Mouse (Mus musculus) liver, embryonic 12.5 days (tissue): ENCODE measurements around the gene Nr1h3. TPM values are rescaled to one million over a fixed set of nuclear protein-coding genes. Genes with fewer than 3 reads are reported as not detected.
A peak's percentile ranks its signal among the peaks of the same experiment; 100 is the strongest.

Experiments
- ATAC-seq: fragments of 200-750 bp; cut with Nextera tagmentation; 2 replicates; pipeline ENCODE4 v1.8.0; 2017; ENCODE audit warnings: moderate number of reproducible peaks, mild to moderate bottlenecking, moderate library complexity
- H3K27ac ChIP-seq: fragments of 300-500 bp; sonication (generic); 2 replicates; pipeline ENCODE4 v1.5.1; 2016; ENCODE audit warnings: mild to moderate bottlenecking
- H3K27me3 ChIP-seq: fragments of 300-500 bp; sonication (generic); replicated peaks from 2 replicates; pipeline ENCODE4 v1.6.1; 2016; ENCODE audit warnings: mild to moderate bottlenecking, moderate library complexity
- H3K36me3 ChIP-seq: fragments of 300-500 bp; sonication (generic); 2 replicates; pipeline ENCODE4 v1.6.1; 2016; ENCODE audit warnings: mild to moderate bottlenecking, moderate library complexity
- H3K4me1 ChIP-seq: fragments of 300-500 bp; sonication (generic); 2 replicates; pipeline ENCODE4 v1.6.1; 2016
- H3K4me2 ChIP-seq: fragments of 300-500 bp; sonication (generic); 2 replicates; pipeline ENCODE4 v1.6.1; 2016; ENCODE audit warnings: mild to moderate bottlenecking, moderate library complexity
- H3K4me3 ChIP-seq: fragments of 300-500 bp; sonication (generic); 2 replicates; pipeline ENCODE4 v1.5.1; 2016; ENCODE audit warnings: mild to moderate bottlenecking, moderate library complexity
- H3K9ac ChIP-seq: fragments of 300-500 bp; sonication (generic); 2 replicates; pipeline ENCODE4 v1.6.1; 2016; ENCODE audit warnings: mild to moderate bottlenecking, moderate library complexity
- H3K9me3 ChIP-seq: fragments of 300-500 bp; sonication (generic); replicated peaks from 2 replicates; pipeline ENCODE4 v1.6.1; 2016; ENCODE audit warnings: mild to moderate bottlenecking, moderate library complexity
- WGBS: fragments of 180-500 bp; shearing (Covaris S2); methylation state at CpG from one replicate; pipeline ENCODE4 v1.1.7; 2016; ENCODE audit not compliant: insufficient replicate concordance; 5-methylcytosine and 5-hydroxymethylcytosine counted together
- polyA plus RNA-seq: library from polyadenylated mRNA; unstranded; fragments of >200 nt; fragmentation: Nextera tagmentation; extraction: Ambion mirVana; gene quantifications from 2 replicates; pipeline ENCODE4 v1.2.1, GENCODE M21; 2016

Nr1h3 gene
- polyA plus RNA-seq, 1 experiment from 2014 or later, result 13.5 TPM

DNA sequence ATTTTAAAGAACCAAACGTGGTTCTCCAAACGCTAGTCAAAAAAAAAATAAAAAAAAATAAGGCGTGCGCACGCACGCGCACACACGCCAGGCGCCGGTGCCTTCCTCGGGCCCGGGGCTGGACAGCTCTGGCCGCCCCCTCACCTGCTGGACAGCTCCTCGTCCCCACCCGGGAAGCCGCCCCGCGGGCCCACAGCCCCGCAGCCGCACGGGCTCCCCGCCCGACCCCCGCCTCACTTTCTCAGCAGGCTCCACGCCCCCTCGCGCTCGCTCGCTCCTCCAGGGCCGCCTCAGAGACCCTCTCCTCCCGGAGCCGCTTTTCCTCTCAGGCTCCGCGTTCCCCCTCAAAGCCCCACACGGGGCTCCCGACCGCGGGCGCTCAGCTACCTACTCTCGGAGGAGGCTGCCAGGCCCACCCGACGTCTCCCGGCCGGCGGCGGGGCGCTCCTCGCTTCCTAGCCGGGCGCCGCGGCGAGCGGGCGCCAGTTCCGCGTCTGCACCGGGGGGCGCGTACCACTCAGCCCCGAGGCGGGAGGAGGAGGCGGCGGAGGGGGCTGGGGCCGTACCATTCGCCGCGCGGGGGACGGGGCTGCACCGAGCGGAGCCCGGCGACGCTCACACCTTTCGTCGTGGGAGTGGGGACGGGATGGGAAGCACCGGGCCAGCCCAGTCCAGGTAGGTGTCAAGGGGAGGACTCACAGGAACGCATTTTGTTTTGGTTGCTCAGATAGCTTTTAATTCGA, 20.1 kb downstream of the Nr1h3 start:
- ATAC-seq, result peak; percentile 91
- Histone ChIP-seq H3K4me2 (peak overlapping the region; percentile 92), H3K27me3 (0 out of 2 replicates have a peak, but pooled peaks cover 3% of the 10 kb centered on the region), H3K27ac (peak overlapping the region; percentile 86), H3K9ac (peak overlapping the region; percentile 90), H3K36me3 (peaks cover 13% of the 10 kb centered on the region), H3K9me3 (no peaks in the 10 kb centered on the region), H3K4me3 (peak overlapping the region; percentile 92), H3K4me1 (peaks cover 33% of the 10 kb centered on the region)
- under 1% methylated on average over 81 of the region's 81 CpGs for WGBS

GRCm38 (mm10) chr2:91182016-91182404, 20.6 kb downstream of the Nr1h3 start:
- Histone ChIP-seq H3K27me3 (no peaks in the 10 kb centered on the region), H3K9ac (peak overlapping the region; percentile 90), H3K4me2 (peak overlapping the region; percentile 92), H3K4me1 (peaks cover 33% of the 10 kb centered on the region), H3K9me3 (no peaks in the 10 kb centered on the region), H3K36me3 (peaks cover 16% of the 10 kb centered on the region), H3K4me3 (peak overlapping the region; percentile 92), H3K27ac (no peak overlapping the region)
- WGBS, result 9% methylated on average over 8 of the region's 8 CpGs
- ATAC-seq, result no peak

DNA sequence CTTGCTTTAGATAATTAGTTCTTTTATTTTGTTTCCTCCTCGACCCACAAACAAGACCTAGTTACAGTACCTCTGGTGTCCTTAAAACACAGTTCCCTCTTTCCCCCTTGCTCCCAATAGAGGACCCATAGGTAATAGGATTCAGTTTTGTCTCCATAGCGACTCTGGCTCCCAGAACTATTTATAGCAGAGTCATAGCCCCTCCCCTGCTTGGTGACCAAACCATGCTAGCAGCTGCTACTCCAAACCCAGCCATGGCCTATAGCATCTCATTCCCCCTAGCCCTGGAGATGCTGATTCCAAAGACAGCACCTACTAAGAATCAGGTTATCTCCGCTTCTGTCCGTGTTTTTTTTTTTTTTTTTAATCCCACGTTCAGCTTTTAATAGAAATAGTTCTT, 21.9 kb downstream of the Nr1h3 start:
- Histone ChIP-seq H3K4me1 (peaks cover 33% of the 10 kb centered on the region), H3K27me3 (no peaks in the 10 kb centered on the region), H3K4me3 (no peak overlapping the region), H3K9me3 (no peaks in the 10 kb centered on the region), H3K4me2 (no peak overlapping the region), H3K27ac (no peak overlapping the region), H3K36me3 (peaks cover 27% of the 10 kb centered on the region), H3K9ac (no peak overlapping the region)
- no peak for ATAC-seq
- WGBS, result 54% methylated on average over 5 of the region's 5 CpGs

DNA sequence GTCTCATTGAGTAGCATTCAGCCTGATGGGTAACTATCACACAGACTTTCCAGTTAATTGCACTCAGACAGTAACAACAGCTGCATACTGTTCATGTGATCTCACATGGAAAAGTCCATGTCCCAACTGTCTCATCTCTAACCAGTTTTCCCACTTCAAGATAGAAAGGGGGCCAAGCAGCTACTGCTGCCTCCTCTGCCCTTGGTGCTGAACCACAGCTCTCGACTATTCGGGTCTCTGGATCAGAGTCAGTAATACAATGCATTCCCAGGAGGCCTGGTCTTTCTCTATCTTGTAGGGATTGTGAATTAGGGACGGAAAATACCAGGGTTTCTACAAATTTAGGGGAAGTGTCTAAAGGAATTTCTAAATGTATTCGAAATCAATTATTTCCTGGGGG, 22.8 kb downstream of the Nr1h3 start:
- H3K27ac ChIP-seq, result no peak overlapping the region
- H3K9me3 ChIP-seq, result no peaks in the 10 kb centered on the region
- H3K4me1 ChIP-seq, result peaks cover 33% of the 10 kb centered on the region
- WGBS, result 68% methylated on average over 4 of the region's 4 CpGs
- no peak overlapping the region for H3K4me2 ChIP-seq
- H3K4me3 ChIP-seq, result no peak overlapping the region
- no peak for ATAC-seq
- no peaks in the 10 kb centered on the region for H3K27me3 ChIP-seq
- peaks cover 35% of the 10 kb centered on the region for H3K36me3 ChIP-seq
- no peak overlapping the region for H3K9ac ChIP-seq

- 78% methylated on average over 6 of the region's 6 CpGs for WGBS
- Histone ChIP-seq H3K9ac (no peak overlapping the region), H3K36me3 (peaks cover 70% of the 10 kb centered on the region), H3K4me3 (no peak overlapping the region), H3K4me2 (no peak overlapping the region), H3K27me3 (no peaks in the 10 kb centered on the region), H3K9me3 (no peaks in the 10 kb centered on the region), H3K4me1 (peaks cover 10% of the 10 kb centered on the region; the same call in 1 of the 2 replicates), H3K27ac (no peak overlapping the region)
- no peak for ATAC-seq
Measured at GRCm38 (mm10) chr2:91176234-91176633, 26.4 kb downstream of the Nr1h3 start.

DNA sequence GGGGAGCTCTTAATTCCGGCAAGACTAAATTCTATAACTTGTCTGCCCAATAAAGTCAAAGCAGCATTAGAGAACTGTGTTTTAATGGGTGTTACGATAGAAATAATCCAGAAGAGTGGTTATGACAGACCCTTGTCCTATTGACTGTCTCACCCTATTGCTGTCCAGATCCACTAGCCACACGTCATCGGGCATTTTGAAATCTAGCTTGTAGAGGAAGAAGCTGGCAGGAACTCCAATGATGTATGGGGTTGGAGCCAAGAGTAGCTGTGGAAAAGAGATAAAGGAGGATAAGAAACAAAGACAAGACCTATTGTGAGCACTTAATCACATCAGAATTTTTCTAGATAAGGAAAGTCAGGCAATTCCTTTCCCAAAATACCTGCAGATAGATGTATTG, 27.1 kb downstream of the Nr1h3 start:
- Histone ChIP-seq H3K27ac (no peak overlapping the region), H3K4me1 (0 out of 2 replicates have a peak, but pooled peaks cover 2% of the 10 kb centered on the region), H3K9ac (no peak overlapping the region), H3K27me3 (no peaks in the 10 kb centered on the region), H3K36me3 (peaks cover 74% of the 10 kb centered on the region), H3K4me2 (no peak overlapping the region), H3K4me3 (no peak overlapping the region), H3K9me3 (no peaks in the 10 kb centered on the region)
- no peak for ATAC-seq
- 76% methylated on average over 4 of the region's 4 CpGs for whole genome bisulfite sequencing

DNA sequence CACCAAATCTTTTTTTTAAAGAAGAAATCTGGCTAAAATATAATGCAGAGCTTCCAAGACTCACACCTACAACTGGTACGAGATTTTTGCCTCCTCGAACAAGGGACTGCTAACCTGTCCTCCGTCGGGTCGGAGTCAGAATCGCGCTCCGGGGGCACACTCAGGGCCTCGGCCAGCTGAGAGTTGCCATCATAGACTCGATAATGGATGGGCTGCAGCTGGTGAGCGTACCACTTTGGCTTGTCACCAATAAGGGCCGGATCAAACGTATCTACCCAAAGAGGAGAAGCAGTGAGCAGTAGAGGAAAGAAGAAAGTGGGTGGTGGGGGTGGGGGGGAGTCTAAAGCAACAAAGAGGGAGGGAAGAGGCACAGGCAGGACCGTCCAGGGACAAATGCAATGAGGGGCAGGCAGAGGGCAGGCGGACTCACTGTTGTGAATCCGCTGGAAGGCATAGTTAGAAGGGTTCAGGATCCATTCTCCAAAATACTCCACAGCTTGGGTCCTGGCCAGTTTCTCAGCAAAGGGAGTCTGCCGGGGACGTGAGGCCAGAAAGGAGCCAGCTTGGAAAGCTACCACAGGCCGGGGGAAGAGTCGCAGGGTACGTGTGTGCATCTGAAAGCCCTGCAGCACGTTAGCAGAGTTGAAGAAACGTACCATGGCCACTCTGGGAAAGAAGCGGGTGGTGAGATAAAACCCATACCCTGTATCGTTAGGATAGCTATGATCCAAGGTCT, 32.9 kb downstream of the Nr1h3 start:
- ATAC-seq, result no peak
- Histone ChIP-seq H3K27me3 (no peaks in the 10 kb centered on the region), H3K9me3 (no peaks in the 10 kb centered on the region), H3K4me1 (peaks cover 14% of the 10 kb centered on the region), H3K9ac (no peak overlapping the region), H3K4me3 (no peak overlapping the region), H3K36me3 (peaks cover 85% of the 10 kb centered on the region), H3K4me2 (no peak overlapping the region), H3K27ac (no peak overlapping the region)
- WGBS, result 83% methylated on average over 25 of the region's 25 CpGs

DNA sequence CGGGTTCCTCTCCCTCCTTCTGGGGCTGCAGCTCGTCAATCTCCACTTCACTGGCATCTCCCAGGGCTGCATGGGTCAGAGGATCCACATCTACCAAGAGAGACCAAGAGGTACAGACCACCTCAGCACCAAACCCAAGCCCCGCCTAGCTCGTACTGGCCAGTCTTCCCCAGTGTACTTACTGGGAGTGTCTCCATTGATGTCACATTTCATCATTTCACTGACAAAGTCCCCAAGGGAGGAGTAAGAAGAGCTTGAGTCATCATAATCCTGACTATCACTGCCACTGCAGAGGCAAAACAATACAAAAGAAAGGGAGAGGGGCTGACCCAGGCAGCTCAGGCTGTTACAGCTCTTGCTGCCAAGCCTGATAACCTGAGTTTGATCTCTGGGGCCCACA, 35.0 kb downstream of the Nr1h3 start:
- Histone ChIP-seq H3K9me3 (no peaks in the 10 kb centered on the region), H3K4me1 (peaks cover 31% of the 10 kb centered on the region), H3K27ac (no peak overlapping the region), H3K4me3 (no peak overlapping the region), H3K9ac (no peak overlapping the region), H3K27me3 (no peaks in the 10 kb centered on the region), H3K36me3 (peaks cover 81% of the 10 kb centered on the region), H3K4me2 (no peak overlapping the region)
- 64% methylated on average over 4 of the region's 4 CpGs for WGBS
- 0 out of 2 replicates have a peak, but pooled peaks have one; percentile 21 for ATAC-seq

DNA sequence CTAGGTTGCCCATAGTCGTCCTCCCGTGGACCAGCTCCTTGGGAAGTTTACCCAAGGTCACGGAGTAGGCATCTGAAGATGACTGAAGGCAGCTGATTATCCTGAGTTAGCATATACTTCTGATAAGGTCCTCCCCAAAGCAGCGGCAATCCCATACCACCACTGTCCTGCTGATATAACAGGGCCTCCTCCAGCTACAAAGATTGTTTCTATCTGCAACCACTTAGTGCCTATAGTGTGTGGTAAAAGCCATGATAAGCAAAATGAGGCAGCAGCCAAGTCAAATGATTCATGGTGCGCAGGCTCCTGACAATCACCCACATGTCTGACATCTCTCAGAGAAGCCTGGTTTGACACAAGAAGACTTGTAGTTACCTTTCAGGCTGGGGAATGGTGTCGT, 37.6 kb downstream of the Nr1h3 start:
- Histone ChIP-seq H3K36me3 (peaks cover 78% of the 10 kb centered on the region), H3K9ac (no peak overlapping the region), H3K4me1 (peaks cover 31% of the 10 kb centered on the region), H3K4me3 (no peak overlapping the region), H3K27ac (no peak overlapping the region), H3K4me2 (no peak overlapping the region), H3K27me3 (no peaks in the 10 kb centered on the region), H3K9me3 (no peaks in the 10 kb centered on the region)
- peak; percentile 84 for ATAC-seq
- WGBS, result 48% methylated on average over 6 of the region's 6 CpGs

DNA sequence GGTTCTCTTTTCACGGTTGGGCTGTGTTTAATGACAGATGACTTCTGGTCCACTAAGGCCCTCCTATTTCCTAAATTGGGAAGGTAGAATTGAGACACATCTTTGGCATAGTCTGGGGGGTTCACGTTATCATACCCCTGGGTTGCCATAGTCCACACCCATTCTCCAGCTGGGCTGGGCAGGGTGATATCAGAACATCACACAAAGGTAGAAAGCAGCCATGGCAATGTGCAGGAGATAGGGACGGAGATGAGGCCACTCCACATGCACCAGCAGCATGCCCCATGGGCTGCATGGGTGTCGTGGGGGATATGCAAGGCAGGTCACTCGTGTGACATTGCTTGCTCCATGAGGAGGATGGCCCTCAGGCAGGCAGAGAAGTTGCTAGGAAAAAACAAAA, 39.1 kb downstream of the Nr1h3 start:
- Histone ChIP-seq H3K27ac (no peak overlapping the region), H3K36me3 (peaks cover 73% of the 10 kb centered on the region), H3K4me3 (no peak overlapping the region), H3K4me1 (peaks cover 31% of the 10 kb centered on the region), H3K9me3 (no peaks in the 10 kb centered on the region), H3K27me3 (no peaks in the 10 kb centered on the region), H3K9ac (no peak overlapping the region), H3K4me2 (no peak overlapping the region)
- peak; percentile 52 for ATAC-seq
- WGBS, result 51% methylated on average over 5 of the region's 5 CpGs

GRCm38 (mm10) chr2:91162952-91163351, 39.7 kb downstream of the Nr1h3 start:
- Histone ChIP-seq H3K4me2 (no peak overlapping the region), H3K4me1 (peaks cover 30% of the 10 kb centered on the region), H3K9ac (no peak overlapping the region), H3K36me3 (peaks cover 76% of the 10 kb centered on the region), H3K4me3 (no peak overlapping the region), H3K27me3 (no peaks in the 10 kb centered on the region), H3K27ac (no peak overlapping the region), H3K9me3 (no peaks in the 10 kb centered on the region)
- 65% methylated on average over 4 of the region's 4 CpGs for WGBS
- no peak for ATAC-seq

DNA sequence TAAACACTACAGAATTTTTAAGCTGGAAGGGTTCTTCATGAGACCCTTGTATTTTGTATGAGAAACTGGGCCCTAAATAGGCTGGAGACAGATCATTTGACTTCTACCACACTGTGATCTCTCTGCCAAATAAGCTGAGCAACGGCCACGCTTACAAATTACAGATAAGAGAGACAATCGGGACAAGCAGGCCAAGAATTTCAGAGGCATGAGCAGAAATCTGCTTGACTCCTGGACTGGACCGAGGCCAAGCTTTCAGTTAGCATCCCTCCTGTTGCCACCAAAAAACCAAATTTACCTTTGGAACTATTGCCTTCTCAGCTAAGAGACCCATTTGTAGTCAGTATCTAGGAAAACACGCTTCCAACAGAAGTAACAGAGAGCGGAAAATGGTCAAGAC, 42.0 kb downstream of the Nr1h3 start:
- Histone ChIP-seq H3K4me3 (no peak overlapping the region), H3K9me3 (no peaks in the 10 kb centered on the region), H3K4me2 (no peak overlapping the region), H3K27ac (no peak overlapping the region), H3K27me3 (no peaks in the 10 kb centered on the region), H3K4me1 (peaks cover 25% of the 10 kb centered on the region), H3K36me3 (peaks cover 77% of the 10 kb centered on the region), H3K9ac (no peak overlapping the region)
- 69% methylated on average over 6 of the region's 6 CpGs for WGBS
- ATAC-seq, result no peak
